Mouse (Mus musculus) hindbrain, embryonic 14.5 days (tissue): ENCODE measurements around the gene Pdzrn4. TPM values are rescaled to one million over a fixed set of nuclear protein-coding genes. Genes with fewer than 3 reads are reported as not detected.
A peak's percentile ranks its signal among the peaks of the same experiment; 100 is the strongest.

Experiments used
- ATAC-seq: fragments of 200-750 bp; cut with Nextera tagmentation; 2 replicates; pipeline ENCODE4 v1.8.0; 2017; ENCODE audit warnings: moderate number of reproducible peaks, mild to moderate bottlenecking, moderate TSS enrichment, moderate library complexity; ENCODE audit not compliant: low FRiP score
- DNase-seq: peaks from one replicate; pipeline ENCODE4 v3.0.0-alpha.2; 2015; ENCODE audit warnings: low spot score
- H3K27ac ChIP-seq: fragments of 300-500 bp; sonication (generic); 2 replicates; pipeline ENCODE4 v1.5.1; 2014; ENCODE audit warnings: mild to moderate bottlenecking, moderate library complexity
- H3K27me3 ChIP-seq: fragments of 300-500 bp; sonication (generic); 2 replicates; pipeline ENCODE4 v1.6.1; 2014; ENCODE audit warnings: mild to moderate bottlenecking, low read length, mixed read lengths; ENCODE audit not compliant: control insufficient read depth, insufficient read depth
- H3K36me3 ChIP-seq: fragments of 300-500 bp; sonication (generic); replicated peaks from 2 replicates; pipeline ENCODE4 v1.6.1; 2014; ENCODE audit not compliant: control insufficient read depth, insufficient read depth
- H3K4me1 ChIP-seq: fragments of 300-500 bp; sonication (generic); replicated peaks from 2 replicates; pipeline ENCODE4 v1.6.1; 2014; ENCODE audit warnings: antibody characterized with exemption, low read length, mixed read lengths; ENCODE audit not compliant: control insufficient read depth, insufficient read depth
- H3K4me2 ChIP-seq: fragments of 300-500 bp; sonication (generic); replicated peaks from 2 replicates; pipeline ENCODE4 v1.6.1; 2014; ENCODE audit warnings: mild to moderate bottlenecking, moderate library complexity
- H3K4me3 ChIP-seq: fragments of 300-500 bp; sonication (generic); replicated peaks from 2 replicates; pipeline ENCODE4 v1.5.1; 2014; ENCODE audit warnings: mild to moderate bottlenecking, low read length
- H3K9ac ChIP-seq: fragments of 300-500 bp; sonication (generic); 2 replicates; pipeline ENCODE4 v1.6.1; 2014
- H3K9me3 ChIP-seq: fragments of 300-500 bp; sonication (generic); 2 replicates; pipeline ENCODE4 v1.6.1; 2016; ENCODE audit warnings: low read length; ENCODE audit not compliant: control insufficient read depth
- WGBS: fragments of 180-500 bp; shearing (Covaris S2); extraction: QIAGEN DNeasy Blood & Tissue Kit; methylation state at CpG from one replicate; pipeline ENCODE4 v1.1.7; 2014; 5-methylcytosine and 5-hydroxymethylcytosine counted together
- polyA plus RNA-seq: library from polyadenylated mRNA; unstranded; fragments of >200 nt; fragmentation: Nextera tagmentation; extraction: Ambion mirVana; gene quantifications from 2 replicates; pipeline ENCODE4 v1.2.1, GENCODE M21; 2014

Pdzrn4 gene
- polyA plus RNA-seq, 1 experiment from 2014 or later, result 33.5 TPM

GRCm38 (mm10) chr15:92763303-92763702, 366.6 kb downstream of the Pdzrn4 start:
- no peaks in the 10 kb centered on the region for H3K36me3 ChIP-seq
- H3K27ac ChIP-seq, result no peak overlapping the region
- H3K9me3 ChIP-seq, result no peaks in the 10 kb centered on the region
- H3K9ac ChIP-seq, result no peak overlapping the region
- H3K4me1 ChIP-seq, result no peaks in the 10 kb centered on the region
- DNase-seq (no peak), ATAC-seq (no peak)
- H3K4me3 ChIP-seq, result no peak overlapping the region
- H3K27me3 ChIP-seq, result no peaks in the 10 kb centered on the region
- 80% methylated on average over 5 of the region's 5 CpGs for WGBS
- no peak overlapping the region for H3K4me2 ChIP-seq

- Histone ChIP-seq H3K36me3 (peaks cover 15% of the 10 kb centered on the region; the same call in 1 of the 2 replicates), H3K4me3 (no peak overlapping the region), H3K9me3 (no peaks in the 10 kb centered on the region), H3K9ac (no peak overlapping the region), H3K27ac (no peak overlapping the region), H3K27me3 (no peaks in the 10 kb centered on the region), H3K4me2 (no peak overlapping the region), H3K4me1 (no peaks in the 10 kb centered on the region)
- ATAC-seq (no peak), DNase-seq (no peak)
- WGBS, result 88% methylated on average over 15 of the region's 15 CpGs
Observed at GRCm38 (mm10) chr15:92769535-92769934, 372.9 kb downstream of the Pdzrn4 start.

- Histone ChIP-seq H3K36me3 (no peaks in the 10 kb centered on the region), H3K4me2 (no peak overlapping the region), H3K9ac (no peak overlapping the region), H3K9me3 (no peaks in the 10 kb centered on the region), H3K27ac (peak overlapping the region; percentile 57; the same call in 1 of the 2 replicates), H3K27me3 (no peaks in the 10 kb centered on the region), H3K4me3 (no peak overlapping the region), H3K4me1 (peaks cover 9% of the 10 kb centered on the region)
- DNase-seq (no peak), ATAC-seq (no peak)
- 67% methylated on average over 14 of the region's 14 CpGs for WGBS
Observed at GRCm38 (mm10) chr15:92788036-92788435, 391.4 kb downstream of the Pdzrn4 start.

GRCm38 (mm10) chr15:92794275-92794674, 397.6 kb downstream of the Pdzrn4 start:
- Histone ChIP-seq H3K27ac (no peak overlapping the region), H3K4me3 (no peak overlapping the region), H3K36me3 (no peaks in the 10 kb centered on the region), H3K9ac (no peak overlapping the region), H3K4me2 (no peak overlapping the region), H3K4me1 (no peaks in the 10 kb centered on the region), H3K27me3 (no peaks in the 10 kb centered on the region), H3K9me3 (no peaks in the 10 kb centered on the region)
- WGBS, result 91% methylated on average over 3 of the region's 3 CpGs
- ATAC-seq (no peak), DNase-seq (no peak)

GRCm38 (mm10) chr15:92805934-92806333, 409.3 kb downstream of the Pdzrn4 start:
- no peak overlapping the region for H3K9ac ChIP-seq
- no peak for ATAC-seq
- 24% methylated on average over 3 of the region's 3 CpGs for WGBS

GRCm38 (mm10) chr15:92806352-92806751, 409.7 kb downstream of the Pdzrn4 start:
- H3K27me3 ChIP-seq, result no peaks in the 10 kb centered on the region
- no peaks in the 10 kb centered on the region for H3K9me3 ChIP-seq
- H3K36me3 ChIP-seq, result no peaks in the 10 kb centered on the region
- ATAC-seq, result no peak
- 0 out of 2 replicates have a peak, but pooled peaks cover 6% of the 10 kb centered on the region for H3K4me1 ChIP-seq
- H3K4me3 ChIP-seq, result no peak overlapping the region
- no peak for DNase-seq
- no peak overlapping the region for H3K9ac ChIP-seq
- H3K27ac ChIP-seq, result no peak overlapping the region; the same call in 1 of the 2 replicates
- H3K4me2 ChIP-seq, result no peak overlapping the region
- WGBS, result 59% methylated on average over 1 of the region's 1 CpGs

More at GRCm38 (mm10) chr15:92805934-92806333, 409.3 kb downstream of the Pdzrn4 start:
- Histone ChIP-seq H3K4me2 (no peak overlapping the region), H3K27me3 (no peaks in the 10 kb centered on the region), H3K9me3 (no peaks in the 10 kb centered on the region), H3K4me1 (0 out of 2 replicates have a peak, but pooled peaks cover 6% of the 10 kb centered on the region), H3K4me3 (no peak overlapping the region), H3K36me3 (no peaks in the 10 kb centered on the region), H3K27ac (peak overlapping the region; percentile 15; the same call in 1 of the 2 replicates)
- no peak for DNase-seq
